Mouse (Mus musculus): ENCODE measurements around the gene Zc3h12d.

- no peak for TF ChIP-seq POLR2A (IDR thresholded peaks at IDR 0.05; ENCODE audit: borderline replicate concordance, insufficient read depth, low read length)
- TF ChIP-seq CTCF (IDR thresholded peaks at IDR 0.05; ENCODE audit: borderline replicate concordance, insufficient read depth, low read depth, low read length): no peak
These were observed 31.1 kb downstream of the Zc3h12d start for GRCm38 (mm10) chr10:7863411-7863810.

Measured in cerebellum, adult 2 months (tissue).